Mouse (Mus musculus): ENCODE measurements around the gene Rbfox1. TPM values are rescaled to one million over a fixed set of nuclear protein-coding genes. Genes with fewer than 3 reads are reported as not detected.

Gene Rbfox1
- total RNA-seq, 2 experiments from 2014 or later: 315 to 328 TPM

GRCm38 (mm10) chr16:7425386-7426089, 1540.4 kb downstream of the Rbfox1 start:
- DNase-seq (ENCODE audit: low spot score in 2 of 2): no peak
- intact Hi-C loops (cut with DNase I): no loop called here

GRCm38 (mm10) chr16:7433296-7433695, 1548.1 kb downstream of the Rbfox1 start:
- no peak for DNase-seq (ENCODE audit: low spot score in 2 of 2)
- intact Hi-C loops (cut with DNase I): no loop called here

GRCm38 (mm10) chr16:7446791-7447290, 1561.7 kb downstream of the Rbfox1 start:
- intact Hi-C loops (cut with DNase I): no loop called here
- DNase-seq (ENCODE audit: low spot score in 2 of 2): no peak

- intact Hi-C loops (cut with DNase I): no loop called here
- DNase-seq (ENCODE audit: low spot score in 2 of 2): no peak
Observed at GRCm38 (mm10) chr16:7447718-7448649, 1562.8 kb downstream of the Rbfox1 start.

- intact Hi-C loops (cut with DNase I): no loop called here
- no peak for DNase-seq (ENCODE audit: low spot score in 2 of 2)
Observed at GRCm38 (mm10) chr16:7451193-7451592, 1566.0 kb downstream of the Rbfox1 start.

GRCm38 (mm10) chr16:7457571-7457970, 1572.4 kb downstream of the Rbfox1 start:
- DNase-seq (ENCODE audit: low spot score in 2 of 2): no peak
- intact Hi-C loops (cut with DNase I): no loop called here

Data from left cerebral cortex, postnatal 14 days (tissue).